Mouse (Mus musculus) small intestine, adult 2 months (tissue): ENCODE results near the gene Gch1.

Experiments
- CTCF ChIP-seq: fragments of 200-500 bp; IDR thresholded peaks from 2 replicates; pipeline ENCODE4 v1.5.1; 2012; ENCODE audit warnings: low read depth, mild to moderate bottlenecking, control low read depth, inconsistent platforms, low read length, moderate library complexity, mixed read lengths; ENCODE audit not compliant: insufficient replicate concordance, insufficient read length; ENCODE audit errors: extremely low read depth
- POLR2A ChIP-seq: fragments of 200-500 bp; IDR thresholded peaks from 2 replicates; pipeline ENCODE4 v1.6.1; 2012; ENCODE audit warnings: low read depth, mild to moderate bottlenecking, control low read depth, inconsistent platforms, low read length, moderate library complexity

- TF ChIP-seq CTCF (no peak), POLR2A (no peak)
These were observed 17.1 kb downstream of the Gch1 start for GRCm38 (mm10) chr14:47172073-47172472.
